Mouse (Mus musculus) forebrain, postnatal 0 days (tissue): ENCODE measurements at regions not wholly inside any gene's neighbourhood (a gene's known extent, or its start where the extent isn't known, plus 50 kb on each side); places are given as distances from the start of the nearest gene placed in this dataset.

Experiments
- ATAC-seq: fragments of 200-750 bp; cut with Nextera tagmentation; 2 replicates; pipeline ENCODE4 v1.8.0; 2017; ENCODE audit warnings: mild to moderate bottlenecking, moderate library complexity
- DNase-seq: peaks from one replicate; pipeline ENCODE4 v3.0.0-alpha.2; 2015
- H3K27ac ChIP-seq: fragments of 300-500 bp; sonication (generic); 2 replicates; pipeline ENCODE4 v1.5.1; 2014; ENCODE audit warnings: low read depth, mild to moderate bottlenecking, antibody characterized with exemption, low read length, moderate library complexity, mixed read lengths
- H3K27me3 ChIP-seq: fragments of 300-500 bp; sonication (generic); 2 replicates; pipeline ENCODE4 v1.6.1; 2014; ENCODE audit warnings: mild to moderate bottlenecking, low read length, mixed read lengths; ENCODE audit not compliant: insufficient read depth
- H3K36me3 ChIP-seq: fragments of 300-500 bp; sonication (generic); 2 replicates; pipeline ENCODE4 v1.6.1; 2014; ENCODE audit warnings: mild to moderate bottlenecking, moderate library complexity; ENCODE audit not compliant: insufficient read depth
- H3K4me1 ChIP-seq: fragments of 300-500 bp; sonication (generic); 2 replicates; pipeline ENCODE4 v1.6.1; 2014; ENCODE audit warnings: antibody characterized with exemption; ENCODE audit not compliant: insufficient read depth
- H3K4me2 ChIP-seq: fragments of 300-500 bp; sonication (generic); 2 replicates; pipeline ENCODE4 v1.6.1; 2014; ENCODE audit warnings: low read depth, mild to moderate bottlenecking, moderate library complexity
- H3K4me3 ChIP-seq: fragments of 300-500 bp; sonication (generic); 2 replicates; pipeline ENCODE4 v1.5.1; 2014; ENCODE audit warnings: low read depth, low read length, mixed read lengths
- H3K9ac ChIP-seq: fragments of 300-500 bp; sonication (generic); 2 replicates; pipeline ENCODE4 v1.6.1; 2014; ENCODE audit warnings: mild to moderate bottlenecking
- H3K9me3 ChIP-seq: fragments of 300-500 bp; sonication (generic); 2 replicates; pipeline ENCODE4 v1.6.1; 2016; ENCODE audit warnings: low read length
- CTCF ChIP-seq: sonication (generic); IDR thresholded peaks from 2 replicates; pipeline ENCODE4 v1.5.1; 2016; ENCODE audit warnings: antibody characterized with exemption, control low read depth, low read depth
- WGBS: fragments of 180-500 bp; shearing (Covaris S2); extraction: QIAGEN DNeasy Blood & Tissue Kit; methylation state at CpG from one replicate; pipeline ENCODE4 v1.1.7; 2014; 5-methylcytosine and 5-hydroxymethylcytosine counted together

- Histone ChIP-seq H3K27ac (no peak overlapping the region), H3K27me3 (no peaks in the 10 kb centered on the region), H3K4me3 (no peak overlapping the region), H3K4me2 (no peak overlapping the region), H3K9ac (no peak overlapping the region), H3K4me1 (no peaks in the 10 kb centered on the region), H3K36me3 (no peaks in the 10 kb centered on the region), H3K9me3 (no peaks in the 10 kb centered on the region)
- no peak for TF ChIP-seq CTCF
- no peak for ATAC-seq
- WGBS = 80% methylated on average over 2 of the region's 2 CpGs
- DNase-seq = no peak
Observed at GRCm38 (mm10) chr2:11377213-11377612, 176.7 kb downstream of the Pfkfb3 start.

- H3K4me1 ChIP-seq = no peaks in the 10 kb centered on the region
- no peak for DNase-seq
- ATAC-seq = no peak
- no peak overlapping the region for H3K4me3 ChIP-seq
- H3K27me3 ChIP-seq = no peaks in the 10 kb centered on the region
- no peak overlapping the region for H3K27ac ChIP-seq
- no peak for TF ChIP-seq CTCF
- no peaks in the 10 kb centered on the region for H3K36me3 ChIP-seq
- no peak overlapping the region for H3K4me2 ChIP-seq
- no peak overlapping the region for H3K9ac ChIP-seq
- WGBS = 78% methylated on average over 10 of the region's 10 CpGs
- H3K9me3 ChIP-seq = no peaks in the 10 kb centered on the region
Observed at GRCm38 (mm10) chr2:11375726-11376454, 178.0 kb downstream of the Pfkfb3 start.

GRCm38 (mm10) chr2:11375092-11375491 lies 178.8 kb downstream of the Pfkfb3 start:
- ATAC-seq (peak; percentile 38; the same call in 1 of the 2 replicates), DNase-seq (no peak)
- Histone ChIP-seq H3K9ac (no peak overlapping the region), H3K9me3 (no peaks in the 10 kb centered on the region), H3K4me2 (no peak overlapping the region), H3K27me3 (no peaks in the 10 kb centered on the region), H3K4me1 (no peaks in the 10 kb centered on the region), H3K4me3 (no peak overlapping the region), H3K36me3 (no peaks in the 10 kb centered on the region), H3K27ac (no peak overlapping the region)
- TF ChIP-seq CTCF = no peak
- WGBS = 66% methylated on average over 6 of the region's 6 CpGs

- Histone ChIP-seq H3K9me3 (no peaks in the 10 kb centered on the region), H3K27me3 (no peaks in the 10 kb centered on the region), H3K9ac (no peak overlapping the region), H3K4me2 (no peak overlapping the region), H3K36me3 (no peaks in the 10 kb centered on the region), H3K27ac (no peak overlapping the region), H3K4me3 (no peak overlapping the region), H3K4me1 (no peaks in the 10 kb centered on the region)
- ATAC-seq = no peak
- no peak for DNase-seq
- no peak for TF ChIP-seq CTCF
Observed at GRCm38 (mm10) chr2:11370273-11370672, 183.6 kb downstream of the Pfkfb3 start.

GRCm38 (mm10) chr2:11367319-11367718 lies 186.6 kb downstream of the Pfkfb3 start:
- no peak for TF ChIP-seq CTCF
- ATAC-seq (no peak), DNase-seq (no peak)
- H3K4me2 ChIP-seq = no peak overlapping the region
- no peaks in the 10 kb centered on the region for H3K4me1 ChIP-seq
- no peaks in the 10 kb centered on the region for H3K36me3 ChIP-seq
- WGBS = 81% methylated on average over 2 of the region's 2 CpGs
- no peaks in the 10 kb centered on the region for H3K9me3 ChIP-seq
- H3K27me3 ChIP-seq = no peaks in the 10 kb centered on the region
- H3K4me3 ChIP-seq = no peak overlapping the region
- H3K9ac ChIP-seq = no peak overlapping the region
- no peak overlapping the region for H3K27ac ChIP-seq

- Histone ChIP-seq H3K4me1 (no peaks in the 10 kb centered on the region), H3K36me3 (no peaks in the 10 kb centered on the region), H3K27ac (no peak overlapping the region), H3K4me2 (no peak overlapping the region), H3K9ac (no peak overlapping the region), H3K27me3 (no peaks in the 10 kb centered on the region), H3K9me3 (no peaks in the 10 kb centered on the region), H3K4me3 (no peak overlapping the region)
- ATAC-seq = no peak
- DNase-seq = no peak
- WGBS = 92% methylated on average over 3 of the region's 3 CpGs
- TF ChIP-seq CTCF = no peak
Observed at GRCm38 (mm10) chr2:11365815-11366214, 188.1 kb downstream of the Pfkfb3 start.

GRCm38 (mm10) chr2:11365371-11365770 lies 188.5 kb downstream of the Pfkfb3 start:
- no peak overlapping the region for H3K27ac ChIP-seq
- ATAC-seq (no peak), DNase-seq (no peak)
- no peaks in the 10 kb centered on the region for H3K36me3 ChIP-seq
- no peaks in the 10 kb centered on the region for H3K27me3 ChIP-seq
- 88% methylated on average over 4 of the region's 4 CpGs for WGBS
- H3K9ac ChIP-seq = no peak overlapping the region
- H3K9me3 ChIP-seq = no peaks in the 10 kb centered on the region
- no peak for TF ChIP-seq CTCF
- no peaks in the 10 kb centered on the region for H3K4me1 ChIP-seq
- H3K4me3 ChIP-seq = no peak overlapping the region
- H3K4me2 ChIP-seq = no peak overlapping the region
